Mouse (Mus musculus) ES-Bruce4 (cell line): ENCODE results near the gene H2al1a. TPM values are rescaled to one million over a fixed set of nuclear protein-coding genes. Genes with fewer than 3 reads are reported as not detected.
"Not testable (repeated sequence)": the region's sequence is repeated elsewhere in the genome, so short reads cannot be mapped to it uniquely, and the experiment has no call there.

Source experiments
- H3K27ac ChIP-seq: 2 replicates; pipeline ENCODE4 v1.5.1; 2012; ENCODE audit warnings: low read length, inconsistent platforms; ENCODE audit not compliant: insufficient read depth
- H3K27me3 ChIP-seq: 2 replicates; pipeline ENCODE4 v1.6.1; 2012; ENCODE audit warnings: mild to moderate bottlenecking, low read length, inconsistent platforms; ENCODE audit not compliant: control insufficient read depth, poor library complexity, insufficient read depth, severe bottlenecking
- H3K36me3 ChIP-seq: 2 replicates; pipeline ENCODE4 v1.6.1; 2012; ENCODE audit warnings: inconsistent platforms, mild to moderate bottlenecking, low read length, moderate library complexity; ENCODE audit not compliant: control insufficient read depth, poor library complexity, insufficient read depth, severe bottlenecking
- H3K4me1 ChIP-seq: one replicate; pipeline ENCODE4 v1.8.1; 2011; ENCODE audit warnings: low read length; ENCODE audit not compliant: control insufficient read depth, insufficient read depth
- H3K4me3 ChIP-seq: 2 replicates; pipeline ENCODE4 v1.5.1; 2011; ENCODE audit warnings: low read depth, mild to moderate bottlenecking, low read length
- H3K9ac ChIP-seq: 2 replicates; pipeline ENCODE4 v1.6.1; 2012; ENCODE audit warnings: low read depth, mild to moderate bottlenecking, inconsistent platforms; ENCODE audit not compliant: poor library complexity, severe bottlenecking
- H3K9me3 ChIP-seq: replicated peaks from 2 replicates; pipeline ENCODE4 v1.6.1; 2012; ENCODE audit warnings: mild to moderate bottlenecking, low read length, inconsistent platforms; ENCODE audit not compliant: control insufficient read depth, poor library complexity, insufficient read depth, severe bottlenecking
- CTCF ChIP-seq: IDR thresholded peaks from one replicate; pipeline ENCODE4 v1.8.1; 2011; ENCODE audit warnings: low read depth, low read length
- EP300 ChIP-seq: IDR thresholded peaks from 2 replicates; pipeline ENCODE4 v1.6.1; 2011; ENCODE audit warnings: low read depth, low read length; ENCODE audit not compliant: insufficient read depth
- POLR2A ChIP-seq: IDR thresholded peaks from one replicate; pipeline ENCODE4 v1.8.1; 2011; ENCODE audit warnings: low read length; ENCODE audit not compliant: insufficient read depth
- polyA plus RNA-seq: library from polyadenylated mRNA; stranded (reverse); fragments of >200 nt; gene quantifications from 2 replicates; pipeline ENCODE4 v1.2.4, GENCODE M21; 2011; ENCODE audit warnings: low read depth; ENCODE audit not compliant: missing spikeins, insufficient read depth, insufficient read length

The H2al1a gene
- polyA plus RNA-seq, 1 experiment = not detected

DNA sequence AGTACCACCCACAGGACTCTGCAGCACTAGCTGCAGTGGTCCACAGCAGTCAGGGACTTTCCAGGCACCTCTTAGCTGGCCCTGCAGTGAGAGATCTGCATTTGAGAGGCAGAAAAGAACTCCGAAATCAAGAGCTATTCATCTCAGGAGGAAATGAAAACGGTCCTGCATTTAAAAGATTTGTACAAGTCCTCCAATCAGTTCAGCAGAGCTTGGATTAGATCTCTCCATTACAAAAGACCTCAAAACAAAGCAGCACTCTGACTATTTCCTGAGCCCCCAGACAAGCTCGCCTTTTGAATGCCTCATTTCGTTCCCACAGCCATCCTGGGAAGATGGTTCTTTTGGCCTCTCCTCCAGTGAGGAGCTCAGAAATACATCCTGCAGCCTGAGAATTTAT lies 9.8 kb upstream of the H2al1a start:
- no peaks in the 10 kb centered on the region for H3K9me3 ChIP-seq
- H3K27ac ChIP-seq = no peak overlapping the region
- H3K9ac ChIP-seq = no peak overlapping the region
- no peak overlapping the region for H3K4me3 ChIP-seq
- no peaks in the 10 kb centered on the region for H3K36me3 ChIP-seq
- H3K27me3 ChIP-seq = no peaks in the 10 kb centered on the region
- H3K4me1 ChIP-seq = no peaks in the 10 kb centered on the region
- no peak for TF ChIP-seq CTCF
- TF ChIP-seq EP300 = no peak
- no peak for TF ChIP-seq POLR2A

DNA sequence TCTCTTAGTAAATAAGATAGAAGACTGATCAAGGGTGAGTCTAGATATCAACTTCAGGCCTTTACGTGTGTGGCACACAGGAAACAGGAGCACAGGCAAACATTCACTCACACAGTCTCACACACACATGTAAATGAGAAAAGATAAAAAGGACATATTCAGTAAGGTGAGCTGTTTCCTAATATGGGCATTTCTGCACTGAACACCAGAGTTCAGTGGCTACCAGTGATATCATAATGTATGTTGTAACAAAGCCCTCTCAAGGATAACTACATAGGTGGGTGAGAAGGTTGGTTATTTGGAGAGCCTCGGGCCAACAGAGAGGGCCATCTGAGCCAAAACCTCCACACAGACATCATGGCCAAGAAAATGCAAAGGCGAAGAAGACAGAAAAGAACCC lies 3.1 kb downstream of the H2al1a start, which contains the start of gene H2al1b:
TSS of gene H2al1b (plus strand) at position 301 of the 400 bp plus-strand sequence.
- H3K4me3 ChIP-seq, H3K4me1 ChIP-seq, H3K9me3 ChIP-seq, H3K27ac ChIP-seq, H3K27me3 ChIP-seq, H3K9ac ChIP-seq, H3K36me3 ChIP-seq: not testable (repeated sequence)

DNA sequence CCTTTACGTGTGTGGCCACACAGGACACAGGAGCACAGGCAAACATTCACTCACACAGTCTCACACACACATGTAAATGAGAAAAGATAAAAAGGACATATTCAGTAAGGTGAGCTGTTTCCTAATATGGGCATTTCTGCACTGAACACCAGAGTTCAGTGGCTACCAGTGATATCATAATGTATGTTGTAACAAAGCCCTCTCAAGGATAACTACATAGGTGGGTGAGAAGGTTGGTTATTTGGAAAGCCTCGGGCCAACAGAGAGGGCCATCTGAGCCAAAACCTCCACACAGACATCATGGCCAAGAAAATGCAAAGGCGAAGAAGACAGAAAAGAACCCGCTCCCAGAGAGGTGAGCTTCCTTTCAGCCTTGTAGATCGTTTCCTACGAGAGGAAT lies 6.3 kb downstream of the H2al1a start, which contains the start of gene H2al1c:
TSS of gene H2al1c (plus strand) at position 301 of the 400 bp plus-strand sequence.
- H3K27me3 ChIP-seq, H3K4me1 ChIP-seq, H3K27ac ChIP-seq, H3K9me3 ChIP-seq, H3K9ac ChIP-seq, H3K4me3 ChIP-seq, H3K36me3 ChIP-seq: not testable (repeated sequence)

DNA sequence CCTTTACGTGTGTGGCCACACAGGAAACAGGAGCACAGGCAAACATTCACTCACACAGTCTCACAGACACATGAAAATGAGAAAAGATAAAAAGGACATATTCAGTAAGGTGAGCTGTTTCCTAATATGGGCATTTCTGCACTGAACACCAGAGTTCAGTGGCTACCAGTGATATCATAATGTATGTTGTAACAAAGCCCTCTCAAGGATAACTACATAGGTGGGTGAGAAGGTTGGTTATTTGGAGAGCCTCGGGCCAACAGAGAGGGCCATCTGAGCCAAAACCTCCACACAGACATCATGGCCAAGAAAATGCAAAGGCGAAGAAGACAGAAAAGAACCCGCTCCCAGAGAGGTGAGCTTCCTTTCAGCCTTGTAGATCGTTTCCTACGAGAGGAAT lies 9.5 kb downstream of the H2al1a start, which contains the start of gene H2al1d:
TSS of gene H2al1d (plus strand) at position 301 of the 400 bp plus-strand sequence.
- not testable (repeated sequence) for H3K9ac ChIP-seq, H3K27ac ChIP-seq, H3K4me3 ChIP-seq, H3K36me3 ChIP-seq, H3K4me1 ChIP-seq, H3K9me3 ChIP-seq, H3K27me3 ChIP-seq

DNA sequence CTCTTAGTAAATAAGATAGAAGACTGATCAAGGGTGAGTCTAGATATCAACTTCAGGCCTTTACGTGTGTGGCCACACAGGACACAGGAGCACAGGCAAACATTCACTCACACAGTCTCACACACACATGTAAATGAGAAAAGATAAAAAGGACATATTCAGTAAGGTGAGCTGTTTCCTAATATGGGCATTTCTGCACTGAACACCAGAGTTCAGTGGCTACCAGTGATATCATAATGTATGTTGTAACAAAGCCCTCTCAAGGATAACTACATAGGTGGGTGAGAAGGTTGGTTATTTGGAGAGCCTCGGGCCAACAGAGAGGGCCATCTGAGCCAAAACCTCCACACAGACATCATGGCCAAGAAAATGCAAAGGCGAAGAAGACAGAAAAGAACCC lies 12.6 kb downstream of the H2al1a start, which contains the start of gene H2al1e:
TSS of gene H2al1e (plus strand) at position 301 of the 400 bp plus-strand sequence.
- not testable (repeated sequence) for H3K9ac ChIP-seq, H3K4me1 ChIP-seq, H3K36me3 ChIP-seq, H3K9me3 ChIP-seq, H3K27ac ChIP-seq, H3K27me3 ChIP-seq, H3K4me3 ChIP-seq

DNA sequence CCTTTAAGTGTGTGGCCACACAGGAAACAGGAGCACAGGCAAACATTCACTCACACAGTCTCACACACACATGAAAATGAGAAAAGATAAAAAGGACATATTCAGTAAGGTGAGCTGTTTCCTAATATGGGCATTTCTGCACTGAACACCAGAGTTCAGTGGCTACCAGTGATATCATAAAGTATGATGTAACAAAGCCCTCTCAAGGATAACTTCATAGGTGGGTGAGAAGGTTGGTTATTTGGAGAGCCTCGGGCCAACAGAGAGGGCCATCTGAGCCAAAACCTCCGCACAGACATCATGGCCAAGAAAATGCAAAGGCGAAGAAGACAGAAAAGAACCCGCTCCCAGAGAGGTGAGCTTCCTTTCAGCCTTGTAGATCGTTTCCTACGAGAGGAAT lies 15.8 kb downstream of the H2al1a start, which contains the start of gene H2al1f:
TSS of gene H2al1f (plus strand) at position 301 of the 400 bp plus-strand sequence.
- not testable (repeated sequence) for H3K36me3 ChIP-seq, H3K4me1 ChIP-seq, H3K27me3 ChIP-seq, H3K4me3 ChIP-seq, H3K27ac ChIP-seq, H3K9me3 ChIP-seq, H3K9ac ChIP-seq

DNA sequence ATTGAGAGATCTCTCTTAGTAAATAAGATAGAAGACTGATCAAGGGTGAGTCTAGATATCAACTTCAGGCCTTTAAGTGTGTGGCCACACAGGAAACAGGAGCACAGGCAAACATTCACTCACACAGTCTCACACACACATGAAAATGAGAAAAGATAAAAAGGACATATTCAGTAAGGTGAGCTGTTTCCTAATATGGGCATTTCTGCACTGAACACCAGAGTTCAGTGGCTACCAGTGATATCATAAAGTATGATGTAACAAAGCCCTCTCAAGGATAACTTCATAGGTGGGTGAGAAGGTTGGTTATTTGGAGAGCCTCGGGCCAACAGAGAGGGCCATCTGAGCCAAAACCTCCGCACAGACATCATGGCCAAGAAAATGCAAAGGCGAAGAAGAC lies 18.9 kb downstream of the H2al1a start, which contains the start of gene H2al1g:
TSS of gene H2al1g (plus strand) at position 301 of the 400 bp plus-strand sequence.
- H3K27me3 ChIP-seq, H3K9ac ChIP-seq, H3K9me3 ChIP-seq, H3K4me1 ChIP-seq, H3K27ac ChIP-seq, H3K4me3 ChIP-seq, H3K36me3 ChIP-seq: not testable (repeated sequence)

DNA sequence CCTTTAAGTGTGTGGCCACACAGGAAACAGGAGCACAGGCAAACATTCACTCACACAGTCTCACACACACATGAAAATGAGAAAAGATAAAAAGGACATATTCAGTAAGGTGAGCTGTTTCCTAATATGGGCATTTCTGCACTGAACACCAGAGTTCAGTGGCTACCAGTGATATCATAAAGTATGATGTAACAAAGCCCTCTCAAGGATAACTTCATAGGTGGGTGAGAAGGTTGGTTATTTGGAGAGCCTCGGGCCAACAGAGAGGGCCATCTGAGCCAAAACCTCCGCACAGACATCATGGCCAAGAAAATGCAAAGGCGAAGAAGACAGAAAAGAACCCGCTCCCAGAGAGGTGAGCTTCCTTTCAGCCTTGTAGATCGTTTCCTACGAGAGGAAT lies 22.1 kb downstream of the H2al1a start, which contains the start of gene H2al1h:
TSS of gene H2al1h (plus strand) at position 301 of the 400 bp plus-strand sequence.
- H3K9ac ChIP-seq, H3K9me3 ChIP-seq, H3K36me3 ChIP-seq, H3K27me3 ChIP-seq, H3K4me3 ChIP-seq, H3K27ac ChIP-seq, H3K4me1 ChIP-seq: not testable (repeated sequence)

DNA sequence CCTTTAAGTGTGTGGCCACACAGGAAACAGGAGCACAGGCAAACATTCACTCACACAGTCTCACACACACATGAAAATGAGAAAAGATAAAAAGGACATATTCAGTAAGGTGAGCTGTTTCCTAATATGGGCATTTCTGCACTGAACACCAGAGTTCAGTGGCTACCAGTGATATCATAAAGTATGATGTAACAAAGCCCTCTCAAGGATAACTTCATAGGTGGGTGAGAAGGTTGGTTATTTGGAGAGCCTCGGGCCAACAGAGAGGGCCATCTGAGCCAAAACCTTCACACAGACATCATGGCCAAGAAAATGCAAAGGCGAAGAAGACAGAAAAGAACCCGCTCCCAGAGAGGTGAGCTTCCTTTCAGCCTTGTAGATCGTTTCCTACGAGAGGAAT lies 25.3 kb downstream of the H2al1a start, which contains the start of gene H2al1i:
TSS of gene H2al1i (plus strand) at position 301 of the 400 bp plus-strand sequence.
- H3K27ac ChIP-seq, H3K36me3 ChIP-seq, H3K4me1 ChIP-seq: not testable (repeated sequence)

DNA sequence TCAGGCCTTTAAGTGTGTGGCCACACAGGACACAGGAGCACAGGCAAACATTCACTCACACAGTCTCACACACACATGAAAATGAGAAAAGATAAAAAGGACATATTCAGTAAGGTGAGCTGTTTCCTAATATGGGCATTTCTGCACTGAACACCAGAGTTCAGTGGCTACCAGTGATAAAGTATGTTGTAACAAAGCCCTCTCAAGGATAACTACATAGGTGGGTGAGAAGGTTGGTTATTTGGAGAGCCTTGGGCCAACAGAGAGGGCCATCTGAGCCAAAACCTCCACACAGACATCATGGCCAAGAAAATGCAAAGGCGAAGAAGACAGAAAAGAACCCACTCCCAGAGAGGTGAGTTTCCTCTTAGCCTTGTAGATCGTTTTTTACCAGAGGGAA lies 28.5 kb downstream of the H2al1a start, which contains the start of gene H2al1j:
TSS of gene H2al1j (plus strand) at position 301 of the 400 bp plus-strand sequence.
- H3K36me3 ChIP-seq, H3K9me3 ChIP-seq, H3K4me3 ChIP-seq, H3K27ac ChIP-seq, H3K4me1 ChIP-seq, H3K27me3 ChIP-seq, H3K9ac ChIP-seq: not testable (repeated sequence)

More for the DNA sequence above, 25.3 kb downstream of the H2al1a start, which contains the start of gene H2al1i:
- H3K27me3 ChIP-seq, H3K9me3 ChIP-seq, H3K4me3 ChIP-seq, H3K9ac ChIP-seq: not testable (repeated sequence)
